Mouse (Mus musculus) limb, embryonic 14.5 days (tissue): ENCODE results near the gene Fam102a. TPM values are rescaled to one million over a fixed set of nuclear protein-coding genes. Genes with fewer than 3 reads are reported as not detected.
A peak's percentile ranks its signal among the peaks of the same experiment; 100 is the strongest.

Experiments
- ATAC-seq: fragments of 200-750 bp; cut with Nextera tagmentation; 2 replicates; pipeline ENCODE4 v1.8.0; 2017; ENCODE audit warnings: low read depth, moderate number of reproducible peaks, moderate TSS enrichment; ENCODE audit not compliant: low FRiP score
- DNase-seq: peaks from one replicate; pipeline ENCODE4 v3.0.0-alpha.2; 2015; ENCODE audit warnings: low spot score
- H3K27ac ChIP-seq: fragments of 300-500 bp; sonication (generic); replicated peaks from 2 replicates; pipeline ENCODE4 v1.5.1; 2014; ENCODE audit warnings: low read depth, mild to moderate bottlenecking, low read length, moderate library complexity, mixed read lengths
- H3K27me3 ChIP-seq: fragments of 300-500 bp; sonication (generic); 2 replicates; pipeline ENCODE4 v1.6.1; 2014; ENCODE audit warnings: low read length, mixed read lengths; ENCODE audit not compliant: control insufficient read depth, insufficient read depth
- H3K36me3 ChIP-seq: fragments of 300-500 bp; sonication (generic); 2 replicates; pipeline ENCODE4 v1.6.1; 2014; ENCODE audit warnings: mild to moderate bottlenecking, low read length, moderate library complexity, mixed read lengths; ENCODE audit not compliant: control insufficient read depth, insufficient read depth
- H3K4me1 ChIP-seq: fragments of 300-500 bp; sonication (generic); 2 replicates; pipeline ENCODE4 v1.6.1; 2014; ENCODE audit warnings: antibody characterized with exemption, low read length, mixed read lengths; ENCODE audit not compliant: control insufficient read depth, insufficient read depth
- H3K4me2 ChIP-seq: fragments of 300-500 bp; sonication (generic); replicated peaks from 2 replicates; pipeline ENCODE4 v1.6.1; 2014; ENCODE audit warnings: low read depth, mild to moderate bottlenecking, low read length, moderate library complexity; ENCODE audit not compliant: severe bottlenecking
- H3K4me3 ChIP-seq: fragments of 300-500 bp; sonication (generic); replicated peaks from 2 replicates; pipeline ENCODE4 v1.5.1; 2014; ENCODE audit warnings: low read length
- H3K9ac ChIP-seq: fragments of 300-500 bp; sonication (generic); 2 replicates; pipeline ENCODE4 v1.6.1; 2014; ENCODE audit warnings: mild to moderate bottlenecking, low read depth, low read length, moderate library complexity; ENCODE audit not compliant: severe bottlenecking
- H3K9me3 ChIP-seq: fragments of 300-500 bp; sonication (generic); 2 replicates; pipeline ENCODE4 v1.6.1; 2016; ENCODE audit warnings: low read length; ENCODE audit not compliant: control insufficient read depth
- POLR2A ChIP-seq: fragments of 200-500 bp; IDR thresholded peaks from 2 replicates; pipeline ENCODE4 v1.8.0; 2012; ENCODE audit warnings: inconsistent platforms, mild to moderate bottlenecking, moderate library complexity, borderline replicate concordance; ENCODE audit not compliant: insufficient read depth, insufficient read length; ENCODE audit errors: extremely low read depth
- WGBS: fragments of 180-500 bp; shearing (Covaris S2); extraction: QIAGEN DNeasy Blood & Tissue Kit; methylation state at CpG from one replicate; pipeline ENCODE4 v1.1.7; 2014; 5-methylcytosine and 5-hydroxymethylcytosine counted together
- polyA plus RNA-seq, 2 experiments: library from polyadenylated mRNA; depleted of rRNA in 1 of 2; stranded (reverse) in 1 of 2; unstranded in 1 of 2; fragments of >200 nt; fragmentation: Nextera tagmentation in 1 of 2; extraction: Ambion mirVana in 1 of 2; gene quantifications; 2 replicates each; pipeline versions ENCODE4 v1.2.1 to v1.2.3; 2012 to 2014

The Fam102a gene
- polyA plus RNA-seq, 2 experiments: 15.3 to 17.2 TPM

GRCm38 (mm10) chr2:32598506-32598905, 63.4 kb downstream of the Fam102a start:
- 83% methylated on average over 8 of the region's 8 CpGs for WGBS
- no peak for ATAC-seq

GRCm38 (mm10) chr2:32599409-32599808, 64.3 kb downstream of the Fam102a start, which contains the start of gene St6galnac6:
Gene St6galnac6 (plus strand): TSS chr2:32599709.
- Histone ChIP-seq H3K9ac (peak within 1 kb of the TSS; percentile 1; the same call in 1 of the 2 replicates), H3K27ac (no peak within 1 kb of the TSS), H3K4me2 (no peak within 1 kb of the TSS), H3K4me1 (peaks cover 11% of the 10 kb centered on the region; the same call in 1 of the 2 replicates), H3K4me3 (no peak within 1 kb of the TSS), H3K36me3 (peaks cover 25% of the 10 kb centered on the region), H3K9me3 (no peaks in the 10 kb centered on the region), H3K27me3 (no peaks in the 10 kb centered on the region)
- no peak for TF ChIP-seq POLR2A
- WGBS: 90% methylated on average over 3 of the region's 3 CpGs
- no peak for DNase-seq
- no peak for ATAC-seq

More at GRCm38 (mm10) chr2:32598506-32598905, 63.4 kb downstream of the Fam102a start:
- no peak overlapping the region for H3K9ac ChIP-seq
- no peak overlapping the region for H3K4me3 ChIP-seq
- peaks cover 32% of the 10 kb centered on the region for H3K36me3 ChIP-seq
- no peaks in the 10 kb centered on the region for H3K27me3 ChIP-seq
- no peak for TF ChIP-seq POLR2A
- DNase-seq: no peak
- no peaks in the 10 kb centered on the region for H3K9me3 ChIP-seq
- H3K4me1 ChIP-seq: peaks cover 11% of the 10 kb centered on the region; the same call in 1 of the 2 replicates
- H3K4me2 ChIP-seq: no peak overlapping the region
- no peak overlapping the region for H3K27ac ChIP-seq

- Histone ChIP-seq H3K4me3 (no peak overlapping the region), H3K27ac (peak overlapping the region; percentile 50; the same call in 1 of the 2 replicates), H3K4me1 (peaks cover 12% of the 10 kb centered on the region; the same call in 1 of the 2 replicates), H3K9ac (peak overlapping the region; percentile 32; the same call in 1 of the 2 replicates), H3K36me3 (peaks cover 16% of the 10 kb centered on the region), H3K4me2 (no peak overlapping the region), H3K9me3 (no peaks in the 10 kb centered on the region), H3K27me3 (no peaks in the 10 kb centered on the region)
- ATAC-seq: peak; percentile 58; the same call in 1 of the 2 replicates
- TF ChIP-seq POLR2A: no peak
- WGBS: 24% methylated on average over 8 of the region's 8 CpGs
- DNase-seq: no peak
Observed at GRCm38 (mm10) chr2:32601417-32602065, 66.4 kb downstream of the Fam102a start.

- Histone ChIP-seq H3K27me3 (no peaks in the 10 kb centered on the region), H3K27ac (peak overlapping the region; percentile 50), H3K4me2 (peak overlapping the region; percentile 47), H3K4me3 (peak overlapping the region; percentile 29), H3K36me3 (peaks cover 5% of the 10 kb centered on the region), H3K4me1 (peaks cover 16% of the 10 kb centered on the region), H3K9me3 (no peaks in the 10 kb centered on the region), H3K9ac (peak overlapping the region; percentile 22; the same call in 1 of the 2 replicates)
- ATAC-seq: peak; percentile 47; the same call in 1 of the 2 replicates
- TF ChIP-seq POLR2A: no peak
- peak; percentile 78 for DNase-seq
- 2% methylated on average over 11 of the region's 11 CpGs for WGBS
Observed at GRCm38 (mm10) chr2:32602600-32603054, 67.5 kb downstream of the Fam102a start.

- Histone ChIP-seq H3K27me3 (no peaks in the 10 kb centered on the region), H3K36me3 (no peaks in the 10 kb centered on the region), H3K27ac (no peak overlapping the region), H3K4me2 (no peak overlapping the region), H3K9me3 (no peaks in the 10 kb centered on the region), H3K9ac (no peak overlapping the region), H3K4me3 (no peak overlapping the region), H3K4me1 (peaks cover 30% of the 10 kb centered on the region)
- DNase-seq: no peak
- 47% methylated on average over 10 of the region's 10 CpGs for WGBS
- no peak for ATAC-seq
- no peak for TF ChIP-seq POLR2A
Observed at GRCm38 (mm10) chr2:32604631-32605030, 69.5 kb downstream of the Fam102a start.
